Mouse (Mus musculus) layer of hippocampus, adult 18-20 months (tissue): ENCODE results near the gene Rbfox2. TPM values are rescaled to one million over a fixed set of nuclear protein-coding genes. Genes with fewer than 3 reads are reported as not detected.
"Not testable (repeated sequence)": the region's sequence is repeated elsewhere in the genome, so short reads cannot be mapped to it uniquely, and the experiment has no call there.

Source experiments
- DNase-seq, 2 experiments: peaks; one replicate each; pipeline ENCODE4 v3.0.0; 2022; ENCODE audit warnings: low spot score in 2 of 2
- long read RNA-seq: library from polyadenylated mRNA; stranded (forward); transcript quantifications from one replicate; pipeline ENCODE4 v2.0.0, GENCODE M21; 2021
- total RNA-seq, 2 experiments: library from RNA; stranded (reverse); gene quantifications; 2 replicates each; pipeline ENCODE4 v1.2.3; 2021

Gene Rbfox2
- total RNA-seq = 100 to 1,000 TPM; 238 to 245 TPM
- long read RNA-seq, full-length matches to known transcripts = 21 of 113 reads
- long read RNA-seq, partial matches to known transcripts = 9 of 113 reads
- long read RNA-seq, other reads (novel, unspliced or antisense) = 83 of 113 reads

DNA sequence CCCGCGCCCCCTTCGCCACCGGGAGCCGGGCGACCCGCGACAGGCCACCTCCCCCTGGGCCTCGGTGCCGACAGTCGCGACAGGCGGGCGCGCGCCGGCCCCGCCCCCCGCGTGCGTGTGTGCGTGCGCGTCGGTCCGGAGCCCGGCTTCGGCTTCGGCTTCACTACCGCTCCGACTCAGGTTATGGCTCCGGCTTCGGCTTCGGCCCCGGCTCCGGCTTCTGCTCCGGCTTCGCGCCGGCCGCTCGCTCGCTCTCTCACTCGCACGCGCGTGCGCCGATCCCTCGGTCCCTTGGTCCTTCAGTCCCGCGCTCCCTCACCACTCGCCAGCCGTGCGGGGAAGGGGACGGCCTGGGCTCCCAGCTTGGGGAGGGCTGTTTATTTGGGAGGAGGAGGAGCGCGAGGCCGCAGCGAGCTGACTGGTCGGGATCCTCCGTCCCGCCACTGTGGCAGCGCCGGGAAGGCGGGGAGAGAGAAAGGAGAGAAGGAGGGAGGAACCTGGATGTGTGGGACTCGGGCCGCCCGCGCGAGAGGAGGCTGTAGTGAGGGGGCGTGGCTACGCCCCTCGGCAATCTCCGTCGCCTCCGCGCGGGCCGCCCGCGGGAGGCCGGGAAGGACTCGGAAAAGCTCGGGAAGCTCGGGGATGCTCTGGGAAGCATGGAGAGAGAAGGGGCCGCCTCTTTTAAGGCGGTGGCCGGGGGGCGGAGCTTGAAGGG, at the start of gene Rbfox2:
Gene Rbfox2, minus strand, starts transcription at position 458 of the 715 bp plus-strand sequence.
- peak; percentile 87 to 90 for DNase-seq

DNA sequence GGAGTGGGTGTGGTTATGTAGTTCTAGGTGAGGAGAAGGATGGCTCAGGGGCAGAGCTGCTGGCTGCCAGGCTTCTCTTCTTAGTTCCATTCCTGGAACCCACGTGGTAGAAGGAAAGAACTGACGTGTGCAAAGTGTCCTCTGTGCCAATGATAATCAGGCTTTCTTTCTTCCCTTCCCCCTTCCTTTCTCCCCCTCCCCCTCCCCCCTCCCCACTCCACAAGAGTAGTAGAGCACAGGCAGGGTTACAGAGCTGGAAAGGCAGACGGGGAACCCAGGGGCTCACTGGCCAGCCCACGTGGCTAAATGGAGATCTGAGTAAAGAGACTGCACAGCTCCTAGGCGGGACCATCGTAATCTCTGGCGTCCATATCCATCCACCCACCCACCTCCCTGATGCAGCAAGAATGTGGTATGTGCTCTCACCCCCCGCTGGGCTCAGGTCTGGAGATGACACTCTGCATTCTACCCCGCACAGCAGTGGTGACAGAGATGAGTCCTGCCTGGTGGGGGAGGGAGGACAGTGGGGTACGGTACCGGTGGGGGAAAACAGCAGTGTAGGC, 49.5 kb upstream of the Rbfox2 start:
- DNase-seq = no peak

DNA sequence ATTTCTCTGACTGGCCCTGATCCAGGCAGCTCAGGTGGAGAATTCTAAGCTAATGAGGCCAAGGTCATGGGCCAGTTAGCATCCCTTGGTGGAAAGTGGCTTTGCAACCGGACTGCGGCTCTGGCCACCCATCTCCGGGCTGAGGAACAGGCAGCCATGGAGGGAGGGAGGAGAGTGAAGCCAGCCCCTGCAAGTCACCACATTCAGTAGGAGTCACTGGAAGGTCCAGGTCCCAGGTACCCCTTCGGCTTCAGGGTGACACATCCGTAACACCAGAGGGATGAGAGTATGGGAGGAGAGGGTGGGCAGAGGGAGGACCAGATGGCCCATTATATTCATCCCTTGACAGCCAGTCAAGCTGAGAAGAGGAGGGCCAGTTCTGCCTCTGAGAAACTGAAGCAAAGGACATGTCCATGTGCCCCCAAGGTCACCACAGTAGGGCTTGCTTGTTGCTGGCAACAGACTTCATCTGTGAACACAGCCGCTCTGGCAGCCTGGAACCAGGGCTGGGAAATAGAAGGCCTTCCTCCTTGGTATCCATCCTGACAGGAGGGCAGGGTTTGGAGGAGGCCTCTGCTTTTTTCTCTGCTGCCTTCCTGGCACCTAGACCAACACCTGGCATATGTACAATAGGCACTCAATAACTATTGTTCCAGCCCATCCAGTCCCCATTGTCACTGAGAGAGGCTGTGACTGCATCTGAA, 48.2 kb upstream of the Rbfox2 start:
- no peak for DNase-seq

DNA sequence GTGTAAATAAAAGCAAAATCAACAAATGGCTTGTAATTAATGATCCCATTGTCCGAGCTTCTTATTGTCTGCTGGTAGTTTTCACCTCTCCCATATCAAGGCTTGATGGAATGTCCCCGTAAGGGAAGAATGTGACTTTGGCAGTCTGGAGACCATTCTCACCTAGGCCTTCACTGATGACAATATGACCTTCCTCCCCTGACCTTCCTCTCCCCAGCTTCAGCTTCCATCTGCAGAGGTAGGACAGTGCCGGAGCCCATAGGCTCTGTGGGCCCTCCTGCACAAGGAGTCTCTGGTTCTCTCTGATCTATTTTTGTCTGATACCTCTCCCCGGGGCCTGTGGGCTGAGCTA, 47.7 kb upstream of the Rbfox2 start:
- DNase-seq = no peak

DNA sequence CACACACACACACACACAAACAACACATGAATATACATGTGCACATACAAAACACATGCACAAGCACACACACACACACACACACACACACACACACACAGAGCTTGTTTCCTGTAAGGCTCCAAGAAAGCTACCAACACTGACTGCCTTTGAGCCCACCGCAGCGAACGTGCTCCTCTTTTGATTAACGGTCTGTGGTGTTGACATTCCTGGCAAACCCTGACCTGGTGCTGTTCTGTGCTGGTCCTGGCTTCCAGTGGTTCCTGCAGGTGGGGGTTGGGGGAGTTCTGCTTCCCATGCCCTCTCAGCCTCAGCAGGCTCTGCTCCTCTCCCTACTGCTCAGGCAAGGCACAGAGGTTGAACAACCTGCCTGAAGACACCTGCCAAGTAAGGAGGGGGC, 47.0 kb upstream of the Rbfox2 start:
- DNase-seq = no peak

DNA sequence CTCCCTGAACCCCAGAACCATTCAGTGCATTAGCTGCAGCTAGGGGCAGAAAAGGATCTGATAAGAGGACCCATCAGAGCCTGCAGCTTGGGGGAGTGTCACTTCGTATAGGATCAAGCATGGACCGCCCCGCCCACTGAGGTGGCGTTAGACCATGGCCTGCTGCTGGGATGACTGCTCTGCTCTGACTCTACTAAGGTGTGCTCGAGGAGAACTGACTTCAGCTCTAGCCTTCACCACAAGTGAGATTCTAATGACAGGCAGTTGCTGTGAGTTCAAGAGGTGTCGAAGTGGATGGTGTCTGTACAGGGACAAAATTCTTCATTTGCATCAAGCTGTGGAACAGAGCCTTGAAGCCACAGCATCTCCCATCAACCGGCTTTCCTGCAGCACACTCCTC, 46.1 kb upstream of the Rbfox2 start:
- DNase-seq = no peak

DNA sequence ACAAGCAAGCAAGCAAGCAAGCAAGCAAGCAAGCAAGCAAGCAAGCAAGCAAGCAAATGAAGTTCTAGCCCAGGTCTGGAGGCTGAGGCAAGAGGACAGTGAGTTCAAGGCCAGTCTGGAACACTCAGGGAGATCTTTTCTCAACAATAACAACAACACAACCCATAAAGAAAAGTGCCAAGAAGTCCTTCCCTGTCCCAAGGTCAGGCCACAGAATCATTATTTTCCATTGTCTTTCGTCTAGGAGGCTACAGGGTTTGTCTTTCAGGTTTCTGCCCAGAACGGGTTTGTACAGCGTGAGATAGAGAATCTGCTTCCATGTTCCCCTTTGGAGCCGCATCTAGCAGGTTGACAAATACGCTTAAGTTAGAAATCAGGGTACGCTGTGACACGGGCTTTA, 43.3 kb upstream of the Rbfox2 start:
- DNase-seq = no peak

DNA sequence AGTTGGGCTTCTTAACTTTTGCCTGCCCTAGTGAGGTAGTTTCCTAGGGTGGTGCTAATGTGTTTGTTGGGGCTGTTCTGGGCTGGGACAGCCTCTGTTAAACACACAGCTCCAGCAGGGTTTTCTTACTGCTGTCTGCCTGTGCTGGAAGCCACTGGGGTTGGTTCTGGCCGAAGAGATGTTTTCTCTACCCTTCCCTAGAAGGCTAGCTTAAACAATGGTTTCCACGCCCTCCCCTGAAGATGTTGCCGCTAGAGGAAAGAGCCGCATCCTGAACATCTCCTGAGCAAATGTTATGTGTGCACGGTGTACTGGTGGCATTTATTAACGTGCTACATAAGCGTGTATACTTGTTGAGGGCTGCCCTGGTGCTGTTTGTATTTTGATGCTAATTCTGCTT, 41.3 kb upstream of the Rbfox2 start:
- DNase-seq = no peak

DNA sequence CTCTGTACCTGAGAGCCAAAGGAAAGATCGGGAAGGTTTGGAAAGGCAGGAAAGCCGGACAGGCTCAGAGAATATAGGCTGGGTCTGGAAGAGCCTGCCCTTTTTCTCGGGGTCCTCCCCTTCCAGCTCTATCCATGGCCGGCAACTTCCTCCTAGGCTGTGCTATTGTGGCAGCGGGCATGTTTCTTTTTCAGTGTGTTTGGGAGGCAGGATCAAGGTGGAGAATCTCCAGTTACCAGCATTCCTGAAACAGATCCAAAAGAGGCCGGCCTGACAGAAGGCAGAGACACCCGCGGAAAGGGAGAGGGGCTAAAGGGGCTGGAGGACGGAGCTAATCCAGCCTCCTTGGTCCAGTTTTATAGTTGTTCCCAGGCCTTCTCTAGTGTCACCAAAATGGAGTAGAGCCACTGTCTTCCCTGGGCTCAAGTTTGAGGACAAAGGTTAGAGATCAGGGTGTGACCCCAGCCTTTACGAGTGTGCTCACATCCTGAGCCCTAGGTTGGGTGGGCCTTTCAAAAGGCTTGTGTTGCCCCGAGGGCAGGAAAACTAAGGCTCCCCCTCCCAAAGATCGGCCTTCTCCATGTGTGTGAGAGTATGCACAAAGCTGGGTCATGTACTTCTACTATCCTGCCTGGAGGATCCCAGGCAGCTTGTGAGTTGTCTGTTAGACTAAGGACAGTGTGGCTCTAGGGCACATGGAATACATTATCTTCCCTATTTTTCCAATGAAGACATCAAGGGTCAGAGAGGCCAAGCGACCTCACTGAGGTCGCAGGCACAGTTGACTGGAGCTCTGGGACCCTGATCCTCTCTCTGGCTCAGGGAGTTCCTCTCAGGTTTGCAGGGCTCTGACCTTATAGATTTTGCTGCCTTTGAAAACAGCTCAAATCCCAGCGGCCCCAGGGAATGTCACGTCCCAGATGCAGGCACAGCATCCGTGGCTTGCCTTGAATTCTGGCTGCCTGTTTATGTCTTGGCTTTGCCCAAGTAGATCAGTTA, 37.6 kb upstream of the Rbfox2 start:
- no peak for DNase-seq

DNA sequence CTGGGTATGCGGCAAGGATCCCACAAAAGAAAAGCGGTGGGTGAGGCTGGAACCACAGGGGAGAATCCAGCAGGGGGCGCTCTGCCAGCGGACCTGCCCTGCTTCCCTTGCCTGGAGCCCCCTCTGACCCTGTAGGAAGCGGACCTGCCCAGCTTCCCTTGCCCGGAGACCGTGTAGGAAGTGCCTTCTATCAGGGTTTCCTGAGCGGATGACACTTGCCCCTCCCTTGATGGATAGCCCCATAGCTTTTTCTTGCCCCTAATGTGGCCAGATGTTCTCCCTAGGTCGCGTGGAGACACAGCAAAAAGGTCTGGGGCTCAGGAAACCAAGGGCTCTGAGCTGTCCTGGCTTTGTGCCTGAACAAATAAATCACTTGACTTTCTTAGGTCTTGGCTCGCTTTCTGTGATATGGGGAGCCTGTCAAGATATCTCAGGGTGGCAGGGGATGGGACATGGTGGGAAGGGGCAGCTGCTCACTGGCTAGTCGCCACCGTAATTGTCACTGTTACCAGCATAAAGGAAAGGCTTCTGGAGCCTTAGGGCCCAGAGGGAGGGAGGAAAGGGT, 36.8 kb upstream of the Rbfox2 start:
- DNase-seq = peak; percentile 42 to 72

DNA sequence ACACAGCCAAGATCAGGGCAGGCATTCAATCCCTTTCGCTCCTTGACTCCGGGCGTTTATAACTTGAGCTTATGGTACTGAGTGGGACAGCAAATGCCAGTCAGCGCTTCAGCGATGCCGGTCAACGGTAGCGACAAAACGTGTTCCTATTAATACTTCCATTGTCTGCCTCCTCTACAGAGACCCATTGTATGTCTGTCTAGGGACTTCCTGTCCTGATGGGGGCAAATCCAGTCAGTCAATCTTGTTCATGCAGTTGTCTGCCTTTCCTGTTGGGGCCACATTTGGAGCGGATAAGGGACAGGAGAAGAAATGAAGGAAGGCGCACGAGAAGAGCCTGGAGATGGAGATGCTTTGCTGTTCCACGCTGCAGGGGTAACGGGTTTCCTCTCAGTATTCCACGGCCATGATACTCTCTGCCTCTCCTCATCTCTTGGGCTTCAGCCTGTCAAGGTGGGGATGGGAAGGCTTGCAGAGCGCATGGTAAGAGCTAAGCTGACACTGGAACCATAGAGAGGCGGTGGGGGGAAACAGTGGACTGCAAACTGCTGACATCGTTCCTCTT, 36.2 kb upstream of the Rbfox2 start:
- no peak for DNase-seq

DNA sequence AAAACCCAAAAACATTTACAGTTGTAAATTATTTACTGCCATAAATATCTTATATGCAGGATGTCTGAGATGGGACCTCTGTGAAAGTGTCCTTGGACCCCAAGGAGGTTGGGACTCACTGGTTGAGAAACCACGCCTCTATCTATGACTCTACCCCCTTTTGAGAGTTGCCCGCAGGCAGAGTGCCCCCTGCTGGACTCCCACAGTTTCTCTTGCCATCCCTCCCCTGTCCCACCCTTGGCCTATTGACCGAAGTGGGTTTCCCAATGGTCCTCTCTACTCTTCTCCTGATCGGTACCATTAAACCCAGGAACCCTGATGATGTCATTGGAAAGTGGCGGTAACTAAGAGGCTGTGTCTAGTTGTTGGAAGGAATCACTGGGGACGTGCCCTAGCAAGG, 35.2 kb upstream of the Rbfox2 start:
- no peak for DNase-seq

DNA sequence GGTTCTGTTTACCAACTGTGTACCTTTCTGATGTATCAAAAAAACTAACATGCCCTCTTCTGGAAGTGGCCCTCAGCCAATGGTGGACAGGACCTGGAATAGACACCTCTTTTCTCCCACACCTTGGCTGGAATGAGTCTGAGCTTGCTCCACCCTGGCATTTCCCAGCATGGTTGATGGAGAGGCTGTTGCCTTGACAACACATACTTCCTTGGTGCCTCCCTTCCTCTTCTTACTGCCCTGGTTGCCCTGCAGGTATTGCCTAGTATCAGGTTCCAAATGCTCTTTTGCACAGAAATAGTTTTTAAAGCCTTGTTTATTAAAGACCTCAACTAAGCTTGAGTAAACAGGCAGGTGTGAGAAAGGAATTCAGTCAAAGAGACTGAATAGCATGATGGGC, 33.8 kb upstream of the Rbfox2 start:
- DNase-seq = no peak

DNA sequence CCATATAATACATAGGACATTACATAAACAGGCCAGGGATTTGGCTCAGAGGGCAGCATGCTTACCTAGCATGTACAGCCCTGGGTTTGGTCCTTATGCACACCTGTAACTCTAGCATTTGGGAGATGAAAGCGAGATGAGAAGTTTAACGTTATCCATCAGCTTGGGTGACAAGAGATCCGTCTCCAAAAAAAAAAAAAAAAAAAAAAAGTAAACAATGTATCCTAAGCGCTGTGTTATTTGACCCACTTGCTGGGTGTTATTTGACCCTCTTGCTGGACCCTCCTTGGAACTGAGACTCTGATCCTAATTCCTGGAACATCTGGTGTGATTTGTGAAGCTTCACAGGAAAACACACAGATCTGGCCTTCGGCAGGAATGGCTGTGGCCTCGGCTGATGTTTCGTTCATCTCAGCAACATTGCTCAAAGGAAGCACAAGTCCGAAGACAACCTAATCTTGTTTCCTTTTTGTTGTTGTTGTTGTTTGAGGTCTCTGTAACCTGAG, 32.2 kb upstream of the Rbfox2 start:
- DNase-seq = no peak

DNA sequence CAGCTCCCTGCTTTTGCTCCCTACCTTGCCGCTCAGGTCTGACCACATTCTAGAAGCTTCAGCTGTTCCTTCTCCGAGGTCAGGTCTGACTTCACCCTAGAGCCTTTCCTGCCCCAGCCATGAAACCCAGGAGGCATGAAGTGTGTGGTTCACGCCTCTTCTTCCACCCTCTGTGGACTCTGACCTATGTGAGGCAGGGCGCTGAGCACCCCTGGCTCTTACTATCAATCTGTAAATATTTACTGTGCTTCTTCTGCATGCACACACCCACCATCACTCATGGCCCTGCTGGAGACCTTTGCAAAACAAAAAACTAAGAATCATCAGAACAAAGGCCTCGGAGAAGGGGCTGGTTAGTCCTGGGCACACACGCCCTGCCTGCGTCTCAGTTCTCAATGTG, 31.6 kb upstream of the Rbfox2 start:
- DNase-seq = no peak

DNA sequence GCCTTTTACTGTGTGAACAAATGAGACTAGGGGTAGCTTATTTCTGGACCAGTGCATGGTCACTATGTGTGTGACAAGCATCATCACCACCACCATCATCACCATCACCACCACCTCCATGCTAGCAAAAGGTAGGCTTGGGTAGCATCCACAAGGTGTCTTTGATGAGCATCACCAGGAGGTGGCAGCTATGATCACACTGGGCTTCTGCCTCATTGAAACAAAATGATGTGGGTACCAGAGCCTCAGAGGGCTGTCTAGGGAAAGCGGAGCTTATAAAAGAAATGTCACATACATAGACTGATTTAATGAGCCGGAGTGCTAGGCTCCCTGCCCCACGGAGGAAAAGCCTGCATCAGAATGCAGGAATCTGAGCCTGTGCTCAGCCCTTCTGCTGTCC, 31.1 kb upstream of the Rbfox2 start:
- DNase-seq = no peak

DNA sequence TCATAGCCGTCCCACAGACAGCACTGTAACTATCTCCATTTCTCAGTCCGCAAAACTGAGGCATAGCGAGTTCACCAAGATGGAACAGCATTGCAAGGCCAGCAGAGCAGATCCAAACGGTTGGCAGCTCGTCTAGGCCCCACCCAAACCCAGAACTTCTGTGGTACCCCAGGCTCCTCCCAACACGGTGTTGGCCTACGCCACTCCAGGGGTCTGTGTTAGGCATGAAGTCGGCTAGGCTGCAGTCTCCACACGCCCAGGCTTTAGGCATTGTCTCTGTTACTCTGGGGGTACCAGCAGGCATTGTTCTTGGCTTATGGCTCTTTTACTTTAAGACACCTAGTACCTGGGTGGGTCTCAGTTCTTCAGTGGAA, 30.2 kb upstream of the Rbfox2 start:
- no peak for DNase-seq

DNA sequence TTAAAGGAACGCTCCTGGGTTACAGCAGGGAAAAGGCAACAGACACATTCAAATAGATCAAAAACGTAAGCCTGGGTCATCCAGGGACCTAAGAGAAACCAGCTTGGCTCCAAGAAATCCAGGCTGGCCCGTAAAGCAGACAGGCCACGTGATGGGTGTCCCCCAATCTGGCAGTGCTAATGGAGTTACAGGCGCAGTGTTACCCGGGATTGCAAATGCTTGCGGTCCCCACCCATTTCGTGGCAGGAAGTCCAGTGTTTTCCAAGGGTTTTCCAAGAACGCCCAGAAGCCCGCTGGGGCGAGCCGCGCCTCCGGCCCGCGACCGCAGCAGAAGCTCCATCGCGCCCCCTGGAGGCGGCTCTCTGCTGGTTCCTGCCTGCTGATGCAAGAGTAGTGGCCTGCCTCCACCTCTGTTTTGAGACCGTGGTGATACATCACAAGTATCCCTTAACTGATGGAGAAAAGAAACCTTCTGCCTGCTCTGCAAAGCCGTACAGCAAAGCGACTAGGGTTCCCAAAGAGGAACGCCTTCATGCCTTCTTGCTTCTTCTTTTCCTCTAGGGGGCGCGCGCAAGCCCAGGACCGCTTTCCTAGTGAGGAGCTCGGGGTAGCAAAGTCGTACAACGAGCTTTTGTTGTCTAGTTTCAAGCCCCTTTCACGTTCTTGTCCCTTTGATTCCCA, 29.6 kb upstream of the Rbfox2 start:
- DNase-seq = peak; percentile 71 to 85

DNA sequence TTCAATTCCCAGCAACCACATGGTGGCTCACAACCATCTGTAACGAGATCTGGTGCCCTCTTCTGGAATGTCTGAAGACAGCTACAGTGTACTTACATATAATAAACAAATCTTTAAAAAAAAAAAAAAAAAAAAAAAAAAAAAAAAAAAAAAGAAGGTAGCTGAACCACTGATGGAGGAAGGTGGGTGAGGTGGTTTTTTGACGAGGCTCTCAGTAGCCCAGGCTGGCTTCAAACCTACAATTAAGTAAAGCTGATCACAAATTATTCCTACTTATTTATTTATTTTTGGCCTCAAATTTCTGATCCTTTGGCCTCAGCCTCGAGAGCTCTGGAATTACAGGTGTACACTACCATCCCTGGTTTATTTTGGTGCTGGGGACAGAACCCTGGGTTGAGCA, 28.4 kb upstream of the Rbfox2 start:
- not testable (repeated sequence) for DNase-seq
